Mouse (Mus musculus) lung, postnatal 14 days (tissue): ENCODE results near the gene Pmm1.
A peak's percentile ranks its signal among the peaks of the same experiment; 100 is the strongest.
"Not testable (repeated sequence)": the region's sequence is repeated elsewhere in the genome, so short reads cannot be mapped to it uniquely, and the experiment has no call there.

Experiments
- DNase-seq: peaks from one replicate; pipeline ENCODE4 v3.0.0; 2021

Gene Pmm1

DNA sequence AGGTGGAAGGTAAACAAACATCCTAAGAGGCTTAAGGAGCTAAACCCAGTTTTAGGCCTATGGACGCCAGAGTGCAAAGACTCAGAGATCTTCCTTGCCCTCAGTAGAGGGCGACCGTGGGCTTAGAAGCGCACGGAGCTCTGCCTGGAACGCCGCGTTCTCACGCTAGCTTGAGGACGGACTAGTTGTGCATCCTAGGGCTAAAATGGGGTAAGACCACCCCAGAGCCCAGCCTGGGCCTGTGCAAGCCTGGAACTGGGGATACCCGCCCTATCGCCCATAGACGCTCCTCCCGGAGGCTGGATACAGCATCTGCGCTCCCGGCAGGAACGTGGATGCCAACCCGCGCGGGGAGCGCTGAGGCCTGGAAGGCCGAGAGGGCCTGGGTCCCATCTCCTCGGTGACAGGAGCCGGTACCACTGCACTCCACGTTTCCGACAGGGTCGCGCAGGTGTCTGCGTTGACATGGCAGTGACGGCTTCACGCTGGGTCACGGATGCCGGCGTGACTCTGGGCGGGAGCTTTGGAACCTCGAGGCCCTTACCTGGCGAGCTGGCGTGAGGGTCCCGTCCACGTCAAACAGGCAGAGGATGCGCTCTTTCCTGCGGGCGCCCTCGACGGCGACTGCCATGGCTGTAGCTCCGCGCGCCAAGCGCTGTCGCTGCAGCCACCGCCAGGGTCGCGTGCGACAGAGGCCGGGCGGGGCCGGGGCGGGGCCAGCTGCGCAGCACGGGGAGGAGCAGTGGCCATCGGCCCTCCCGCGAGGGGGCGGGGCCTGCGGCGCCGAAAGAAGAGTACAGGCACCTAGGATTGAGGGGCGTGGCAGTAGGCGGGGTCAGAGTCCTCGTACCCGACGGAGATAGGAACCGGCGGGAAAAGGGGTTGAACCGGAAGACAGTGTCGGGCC lies at the start of gene Pmm1:
Gene Pmm1, minus strand, starts transcription at position 760 of the 907 bp plus-strand sequence.
- DNase-seq: peak; percentile 99

DNA sequence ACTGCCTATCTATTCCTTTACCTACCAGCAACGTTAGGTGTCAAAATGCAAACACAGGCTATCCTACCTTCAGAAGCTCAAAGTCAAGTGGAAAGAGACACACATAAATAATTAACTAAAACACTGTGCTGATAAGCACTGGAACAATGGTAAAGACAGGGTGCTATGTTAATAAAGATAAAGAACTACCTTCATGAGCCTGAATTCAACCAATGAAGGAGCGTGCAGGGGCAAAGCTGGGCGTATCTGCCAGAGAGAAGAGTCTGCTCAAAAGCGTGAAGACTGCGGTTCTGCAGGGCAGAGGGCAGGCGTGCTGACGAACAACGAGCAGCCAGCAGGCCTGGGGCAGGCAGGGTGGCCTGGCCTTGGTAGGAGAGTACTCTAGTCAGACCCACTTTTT lies 43.5 kb upstream of the Pmm1 start:
- no peak for DNase-seq

DNA sequence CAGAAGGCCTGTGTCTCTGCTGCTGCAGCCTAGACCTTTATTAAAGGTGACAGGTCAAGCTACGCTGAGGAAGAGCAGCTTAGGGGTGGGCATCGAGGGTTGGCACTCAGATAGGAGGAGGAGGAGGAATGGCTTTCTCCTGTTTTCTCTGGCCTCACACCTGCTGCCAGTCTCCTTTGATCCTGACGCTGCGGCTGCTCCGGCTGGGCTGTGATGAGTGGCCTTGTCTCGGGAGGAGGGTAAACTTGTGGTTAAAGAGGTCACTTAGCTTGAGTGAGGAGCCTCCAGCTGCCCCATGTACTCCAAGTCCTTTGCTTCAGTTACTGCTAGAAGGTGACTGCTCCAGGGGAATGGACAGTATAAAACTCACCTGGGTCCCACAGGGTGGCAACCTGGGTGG lies 33.3 kb upstream of the Pmm1 start:
- DNase-seq: no peak

DNA sequence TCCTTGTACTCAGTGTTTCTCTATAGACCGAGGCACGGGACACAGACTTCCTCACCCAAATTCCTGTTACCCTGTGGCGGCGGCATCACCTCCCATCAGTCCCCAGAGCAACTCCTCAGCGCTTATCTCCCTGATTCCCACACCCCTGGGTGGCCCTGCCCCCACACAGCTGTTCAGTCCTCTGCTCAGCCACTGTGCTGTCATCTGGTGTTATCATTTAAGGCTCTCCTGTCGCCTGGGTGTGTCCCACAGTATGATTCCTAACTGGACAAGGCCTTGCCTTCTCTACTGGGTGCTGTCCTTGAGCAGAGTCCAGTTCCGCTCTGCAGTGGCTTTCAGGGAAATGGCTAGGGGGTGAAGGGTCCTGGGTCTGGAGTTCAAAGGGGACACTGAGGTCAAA lies 29.8 kb upstream of the Pmm1 start:
- DNase-seq: no peak

DNA sequence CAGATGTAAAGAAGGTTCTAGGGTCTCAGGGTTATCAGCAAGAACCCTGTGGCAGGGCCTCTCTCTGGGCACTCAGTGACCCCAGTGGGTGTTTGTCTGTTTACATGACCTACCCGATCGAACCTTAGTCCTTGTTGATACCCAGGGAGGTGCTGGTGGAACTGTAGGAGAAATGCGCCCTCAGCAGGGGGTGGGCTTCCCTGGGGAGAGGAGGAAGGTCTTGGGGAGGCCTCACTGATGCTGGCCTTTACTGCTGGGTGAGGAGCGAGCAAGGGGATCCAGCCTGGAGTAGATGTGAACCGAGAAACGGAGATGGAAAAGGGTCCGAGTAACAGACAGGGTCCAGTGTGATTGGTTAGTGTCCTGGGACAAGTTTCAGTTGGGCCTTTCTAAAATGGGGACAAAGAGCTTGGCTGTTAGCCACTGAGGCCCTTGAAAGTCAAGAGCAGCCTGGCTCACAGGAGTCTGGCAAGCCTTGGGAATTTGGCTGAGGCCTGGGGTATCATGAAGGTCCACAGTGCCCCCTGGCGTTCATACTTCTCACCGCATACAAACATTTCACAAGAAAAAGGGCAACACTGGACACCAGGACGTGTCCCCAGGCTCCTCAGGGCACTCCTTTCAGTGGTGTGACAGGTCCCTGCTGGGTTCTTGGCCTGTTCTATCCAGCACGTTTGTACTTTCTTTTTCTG lies 28.8 kb upstream of the Pmm1 start:
- peak; percentile 93 for DNase-seq

DNA sequence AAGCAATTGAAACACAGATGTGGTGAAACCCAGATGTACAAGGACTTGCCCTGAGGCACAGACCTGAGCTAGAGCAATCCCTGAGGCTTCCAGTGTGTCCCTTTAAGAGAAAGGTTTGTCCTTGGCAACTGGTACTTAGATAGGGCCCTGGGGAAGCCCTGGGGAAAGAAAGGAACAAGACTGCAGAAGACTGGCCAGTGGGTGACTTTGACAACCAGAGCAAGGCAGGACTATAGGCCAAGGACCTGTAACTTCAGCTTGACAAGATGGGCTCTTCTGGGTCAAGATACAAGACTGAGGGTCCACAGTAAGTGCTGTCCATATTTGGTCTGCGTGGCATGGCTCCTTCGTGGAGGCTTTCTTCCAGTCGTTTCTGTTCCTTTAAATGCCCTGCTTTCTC lies 26.9 kb upstream of the Pmm1 start, which contains the start of gene Xrcc6:
Gene Xrcc6, plus strand, starts transcription at position 190 of the 400 bp plus-strand sequence.
- no peak for DNase-seq

DNA sequence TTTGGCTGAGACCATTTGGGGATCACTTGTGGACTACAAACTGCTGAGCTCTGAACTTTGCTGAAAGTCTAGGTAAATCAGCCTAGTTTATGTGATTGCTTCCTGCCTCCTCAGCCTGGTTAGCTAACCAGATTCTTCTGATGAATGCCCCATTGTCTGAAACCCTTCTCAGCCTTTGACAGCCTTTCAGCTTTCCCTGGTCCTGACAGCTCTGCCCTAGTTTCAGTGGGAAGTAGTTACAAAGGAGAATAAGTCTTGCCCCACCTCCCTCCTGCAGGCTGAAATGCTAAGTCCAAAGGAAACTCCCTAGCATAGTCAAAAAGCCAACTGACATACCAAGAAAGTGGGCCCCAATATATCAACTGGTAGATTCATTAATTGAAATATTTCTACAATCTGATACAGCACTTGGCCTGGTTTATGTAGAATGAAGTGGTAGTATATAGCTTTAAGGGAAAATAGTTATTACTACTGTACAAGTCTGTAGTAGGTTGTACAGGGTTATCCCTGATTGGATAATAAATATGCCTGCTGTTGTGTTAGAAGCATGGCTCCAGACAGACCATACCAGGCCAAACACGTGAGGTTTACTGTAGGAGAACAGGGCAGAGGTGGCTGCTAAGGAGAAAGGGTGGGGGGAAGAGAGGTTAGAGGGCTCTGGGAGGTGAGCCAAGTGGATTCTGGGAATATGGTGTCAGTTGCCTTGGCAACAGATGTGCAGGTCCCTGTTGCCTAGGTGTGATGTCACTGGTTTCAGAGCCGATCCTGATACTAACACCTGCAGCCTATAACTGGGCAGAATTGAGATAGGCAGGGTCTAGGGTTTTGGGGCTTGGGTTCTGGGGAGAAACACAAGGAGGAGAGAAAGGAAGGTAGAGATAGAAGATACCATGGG lies 24.8 kb upstream of the Pmm1 start:
- DNase-seq: no peak

DNA sequence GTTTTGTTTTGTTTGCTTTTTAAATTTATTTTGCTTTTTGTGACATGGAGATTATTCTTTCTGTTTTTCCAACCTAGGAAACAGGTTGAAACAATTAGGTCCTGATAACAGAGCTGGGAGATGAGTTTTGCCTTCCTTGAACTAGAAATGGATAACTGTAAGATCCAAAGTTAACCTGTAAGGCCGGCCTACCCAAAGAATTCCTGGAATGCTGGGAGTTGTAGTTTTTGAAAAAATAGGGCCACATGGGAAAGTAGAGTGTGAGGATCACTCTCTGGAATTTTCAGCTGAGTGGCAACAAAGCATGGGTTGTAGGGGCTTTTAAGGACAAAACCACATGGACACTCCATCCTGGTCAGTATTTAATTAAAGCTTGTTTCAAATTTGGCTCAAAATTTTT lies 21.4 kb upstream of the Pmm1 start:
- no peak for DNase-seq

DNA sequence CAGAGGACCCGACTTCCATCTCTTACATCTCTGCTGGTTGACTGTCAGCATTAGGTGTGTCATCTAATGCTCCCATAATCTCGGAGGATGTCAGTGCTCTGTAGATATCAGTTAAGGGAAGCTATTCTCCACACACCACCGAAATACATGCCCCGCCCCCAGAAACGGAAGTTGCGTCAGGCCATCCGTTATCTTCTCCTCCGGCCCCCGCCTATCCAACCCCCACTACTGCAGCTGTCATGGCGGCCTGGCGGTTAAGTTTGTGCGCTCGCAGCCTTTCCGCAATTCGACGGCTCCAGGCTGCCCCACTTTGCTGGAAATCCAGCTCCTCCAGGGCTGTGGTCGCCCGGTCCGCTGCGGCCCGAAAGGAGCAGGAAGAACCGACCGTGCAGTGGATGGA lies 19.6 kb upstream of the Pmm1 start, which contains the start of gene 1700029P11Rik:
Gene 1700029P11Rik, plus strand, starts transcription at position 220 of the 400 bp plus-strand sequence.
- DNase-seq: no peak

DNA sequence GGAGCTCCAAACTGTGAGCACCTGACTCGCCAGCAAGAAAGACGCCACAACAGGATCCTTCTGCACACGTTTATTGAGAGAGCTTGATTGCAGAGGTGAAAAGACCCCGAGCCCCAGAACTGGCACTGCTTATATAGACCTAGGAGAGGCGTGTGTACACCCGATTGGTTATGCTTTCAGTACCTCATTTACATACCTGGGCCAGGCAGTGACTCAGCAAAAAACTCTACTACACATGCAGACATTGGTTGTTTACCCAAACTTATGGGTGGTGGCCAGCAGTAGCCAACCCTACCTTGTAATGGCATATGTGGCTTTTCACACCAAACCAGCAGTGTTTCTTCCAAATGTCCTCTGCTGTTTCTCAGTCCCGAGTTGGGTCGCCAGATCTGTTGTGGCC lies 14.4 kb upstream of the Pmm1 start:
- not testable (repeated sequence) for DNase-seq

DNA sequence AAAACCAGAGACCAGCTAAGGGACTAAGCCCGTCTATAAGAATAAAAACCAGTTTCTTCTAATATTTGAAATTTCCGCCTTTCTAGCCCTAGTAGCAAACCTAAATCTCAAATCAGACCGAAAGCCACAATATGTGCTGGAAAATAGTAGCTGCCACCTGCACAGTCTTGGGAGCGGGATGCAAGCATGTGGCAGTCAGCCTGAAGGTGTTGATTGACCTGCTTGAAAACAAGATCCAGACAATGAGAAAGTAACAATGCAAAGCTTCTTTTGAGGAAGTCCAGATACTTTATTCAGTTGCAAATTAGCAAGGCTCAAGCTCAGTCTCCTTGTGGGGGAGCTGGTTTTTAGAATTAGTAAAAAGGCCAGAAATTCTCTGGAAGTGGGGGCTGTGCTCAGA lies 9.8 kb upstream of the Pmm1 start:
- DNase-seq: not testable (repeated sequence)

DNA sequence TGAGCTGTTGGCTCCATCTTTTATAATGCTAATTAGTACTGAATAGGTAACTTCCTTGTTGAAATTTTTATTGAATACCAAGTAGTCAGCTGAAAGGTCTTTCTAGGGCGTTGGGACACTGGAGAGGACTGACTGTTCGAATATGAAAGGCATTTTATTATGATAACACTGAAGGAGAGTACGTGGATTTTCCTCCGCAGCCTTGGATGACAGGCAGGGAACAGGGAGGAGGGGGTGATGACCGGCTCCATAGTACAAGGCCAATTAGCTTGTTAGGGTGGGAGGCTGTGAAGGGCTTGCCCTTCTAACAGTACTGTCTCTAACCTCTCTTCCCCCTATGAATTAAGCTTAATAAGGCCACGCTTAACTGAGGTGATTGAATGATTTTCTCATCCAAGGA lies 8.9 kb upstream of the Pmm1 start:
- not testable (repeated sequence) for DNase-seq

DNA sequence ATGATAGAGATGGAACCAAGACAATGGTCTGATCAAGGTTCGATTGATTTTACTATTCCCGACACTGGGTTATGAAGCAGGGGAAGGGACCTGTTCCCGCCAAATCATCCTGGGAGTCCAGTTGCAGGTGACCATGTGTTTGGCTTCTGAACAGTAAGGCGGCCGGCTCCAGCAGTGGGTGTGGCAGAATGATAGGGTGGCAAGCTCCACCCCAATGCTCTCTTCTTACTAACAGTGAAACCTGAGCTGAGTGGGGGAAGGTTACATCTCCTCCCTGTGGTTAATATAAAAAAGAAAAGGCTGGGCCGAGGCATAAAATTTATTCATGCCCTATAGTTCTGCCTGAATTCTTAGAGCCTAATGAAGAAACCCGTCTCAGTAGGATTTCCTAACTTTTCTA lies 8.4 kb upstream of the Pmm1 start:
- no peak for DNase-seq

DNA sequence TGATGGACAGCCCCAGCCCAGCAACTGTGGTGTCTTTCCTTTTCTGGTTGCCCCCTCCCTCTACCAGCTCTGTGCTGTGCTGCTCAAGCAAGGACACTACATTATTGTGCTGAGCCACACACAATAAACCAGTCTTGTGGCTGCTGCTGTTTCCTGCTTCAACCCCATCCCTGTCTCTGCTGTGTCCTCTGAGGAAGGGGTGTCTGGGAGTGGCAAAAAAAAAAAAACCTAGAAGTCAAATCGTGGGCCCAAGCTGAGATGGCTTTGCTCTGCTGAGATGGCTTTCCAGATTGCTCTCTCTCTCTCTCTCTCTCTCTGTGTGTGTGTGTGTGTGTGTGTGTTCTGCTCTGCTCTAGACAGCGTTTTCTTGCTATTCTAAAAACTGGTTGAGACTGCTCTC lies 7.7 kb upstream of the Pmm1 start:
- no peak for DNase-seq

DNA sequence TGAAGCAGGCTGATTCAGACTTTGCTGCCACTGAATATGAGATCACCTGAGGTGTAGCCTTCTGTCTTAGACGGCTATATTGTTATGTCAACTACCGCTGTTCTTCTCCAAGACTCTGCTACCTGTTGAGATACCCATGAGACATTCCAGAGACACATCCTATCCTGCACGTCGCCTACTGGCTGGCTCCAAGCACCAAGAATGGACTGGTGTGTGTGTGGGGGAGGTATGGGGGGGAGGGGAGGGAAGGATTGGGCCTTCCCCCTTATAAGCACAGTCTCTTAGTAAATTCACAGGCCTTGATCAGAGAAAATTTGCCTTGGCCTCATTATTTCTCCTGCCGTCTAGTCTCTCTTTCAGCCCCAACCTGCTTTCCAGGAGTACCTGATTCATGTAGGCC lies 7.1 kb upstream of the Pmm1 start:
- no peak for DNase-seq

DNA sequence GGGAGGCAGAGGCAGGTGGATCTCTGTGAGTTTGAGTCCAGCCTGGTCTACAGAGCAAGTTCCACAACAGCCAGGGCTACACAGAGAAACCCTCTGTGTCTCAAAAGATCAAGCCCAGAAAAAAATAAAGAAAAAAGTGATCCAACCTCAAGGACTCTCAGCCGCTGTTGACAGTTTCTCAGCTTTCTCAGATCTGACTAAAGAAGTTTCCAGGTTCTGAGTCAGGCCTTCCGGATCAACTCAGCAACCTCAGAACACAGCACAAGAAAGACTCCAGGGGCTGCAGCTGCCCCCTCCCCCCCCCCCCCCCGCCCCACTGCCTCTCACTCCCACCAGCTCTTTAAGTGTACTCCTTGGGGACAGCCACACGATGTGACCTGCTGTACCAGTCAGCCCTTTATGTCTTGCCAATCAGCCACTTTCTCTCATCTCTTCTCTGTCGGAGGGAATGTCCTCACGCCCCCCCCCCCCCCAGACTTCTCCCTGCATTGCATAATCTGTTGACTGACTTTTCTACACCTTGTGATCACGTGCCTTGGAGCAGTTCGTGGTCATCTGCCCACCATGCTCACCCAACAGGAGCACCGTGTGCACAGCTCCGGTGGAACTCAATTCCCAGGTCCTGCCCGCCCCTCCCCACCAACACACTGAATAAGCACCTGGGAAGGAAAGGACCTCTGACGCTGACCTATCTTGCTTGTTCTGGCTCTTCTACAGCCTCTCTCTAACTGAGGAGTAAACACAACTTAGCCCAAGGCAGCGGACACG lies 5.5 kb upstream of the Pmm1 start:
- no peak for DNase-seq

DNA sequence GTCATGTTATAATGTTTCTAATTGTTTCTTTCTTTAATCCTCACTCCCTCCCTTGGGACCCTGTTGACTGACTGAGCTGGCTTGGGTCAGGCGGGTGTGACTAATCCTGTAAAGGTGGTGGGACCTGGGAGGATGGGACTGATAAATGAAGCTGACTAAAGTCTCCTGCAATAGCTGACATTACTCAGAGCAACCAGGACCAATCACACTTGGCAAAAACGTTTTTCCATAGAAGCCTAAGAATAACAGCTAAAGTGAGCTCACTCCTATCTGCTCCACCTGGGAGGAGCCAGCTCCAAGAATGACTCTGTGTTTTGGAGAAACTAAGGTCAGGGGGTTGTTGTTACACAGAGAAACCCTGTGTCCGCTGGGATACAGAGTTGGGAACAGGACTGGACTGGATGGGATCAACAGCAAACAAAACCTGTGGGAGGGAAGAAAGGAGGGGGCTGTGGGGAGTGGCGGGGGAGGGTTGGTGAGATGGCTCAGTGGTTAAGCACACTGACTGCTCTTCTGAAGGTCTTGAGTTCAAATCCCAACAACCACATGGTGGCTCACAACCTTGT lies 4.3 kb upstream of the Pmm1 start:
- DNase-seq: no peak

DNA sequence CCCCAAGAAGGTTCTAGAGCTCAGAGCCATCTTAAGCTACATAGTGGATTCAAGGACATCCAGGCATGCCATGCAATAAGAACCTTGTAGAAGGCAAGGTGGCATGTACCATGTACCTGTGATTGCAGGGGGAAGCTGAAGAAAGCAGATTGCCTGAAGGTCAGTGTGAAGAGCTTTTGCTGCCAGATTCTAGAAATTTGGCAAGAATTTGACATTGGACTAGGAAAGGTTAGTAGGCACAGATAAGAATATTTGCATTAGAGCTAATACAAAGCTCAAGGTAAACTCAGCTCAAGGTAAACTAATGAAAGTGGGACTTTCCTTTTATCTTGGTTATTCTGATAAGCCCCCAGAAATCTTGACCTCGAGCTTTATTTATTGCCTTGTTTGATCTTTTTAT lies 3.5 kb upstream of the Pmm1 start:
- DNase-seq: no peak

DNA sequence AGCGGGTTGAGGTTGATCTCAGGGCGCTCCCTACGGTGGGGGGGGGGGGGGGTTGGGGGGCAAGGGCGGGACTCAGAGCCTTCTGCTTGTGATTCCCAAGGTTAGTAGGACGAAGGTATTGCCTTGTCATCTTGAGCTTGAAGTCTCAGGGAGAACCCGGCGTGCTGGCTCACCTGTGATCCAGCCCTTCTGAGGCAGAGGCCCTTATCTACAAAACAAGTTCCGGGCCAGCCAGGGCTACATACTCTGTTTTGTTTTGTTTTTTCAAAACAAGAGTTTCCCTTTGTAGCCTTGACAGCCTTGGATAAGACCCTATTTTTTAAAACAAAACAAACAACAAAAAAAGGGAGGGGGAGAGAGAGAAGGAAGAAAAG lies 335 bp upstream of the Pmm1 start:
- DNase-seq: no peak

DNA sequence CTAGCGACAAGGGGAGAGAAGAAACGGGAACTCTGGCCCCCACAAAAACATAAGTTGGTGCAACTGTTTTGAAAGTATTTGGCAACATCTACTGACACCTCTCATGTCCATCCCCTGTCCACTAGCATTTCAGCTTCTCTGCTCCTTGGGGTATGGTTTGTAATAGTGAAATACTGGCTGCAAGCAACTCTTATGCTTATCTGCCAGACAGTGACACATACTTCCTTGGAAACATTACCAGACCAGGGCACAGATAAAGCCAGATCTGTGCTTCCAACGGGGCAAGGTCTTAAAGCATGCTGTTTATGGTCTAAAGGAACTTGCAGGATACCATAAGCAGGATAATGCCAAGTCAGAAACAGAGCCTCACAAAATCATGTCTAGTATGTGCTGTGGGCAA lies 1.8 kb downstream of the Pmm1 start:
- DNase-seq: no peak

DNA sequence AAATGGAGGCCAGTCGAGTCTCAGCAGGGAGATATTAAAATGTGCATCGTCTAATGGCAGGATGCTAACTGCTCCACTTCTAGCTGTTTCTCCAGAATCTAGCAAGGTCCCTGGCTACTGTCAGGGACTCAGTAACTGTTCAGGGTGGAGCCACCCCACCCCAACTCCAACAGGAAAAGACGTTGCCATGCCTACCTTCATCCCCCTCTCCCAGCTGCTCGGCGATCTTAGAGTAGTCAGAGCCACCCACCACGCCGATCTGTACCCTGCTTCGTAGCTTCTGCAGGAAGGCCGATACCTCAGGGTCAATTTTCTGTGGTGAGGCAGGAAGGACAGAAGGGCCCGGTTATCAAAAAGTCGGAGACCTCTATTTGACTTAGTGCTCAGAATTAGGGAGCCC lies 3.1 kb downstream of the Pmm1 start:
- no peak for DNase-seq

DNA sequence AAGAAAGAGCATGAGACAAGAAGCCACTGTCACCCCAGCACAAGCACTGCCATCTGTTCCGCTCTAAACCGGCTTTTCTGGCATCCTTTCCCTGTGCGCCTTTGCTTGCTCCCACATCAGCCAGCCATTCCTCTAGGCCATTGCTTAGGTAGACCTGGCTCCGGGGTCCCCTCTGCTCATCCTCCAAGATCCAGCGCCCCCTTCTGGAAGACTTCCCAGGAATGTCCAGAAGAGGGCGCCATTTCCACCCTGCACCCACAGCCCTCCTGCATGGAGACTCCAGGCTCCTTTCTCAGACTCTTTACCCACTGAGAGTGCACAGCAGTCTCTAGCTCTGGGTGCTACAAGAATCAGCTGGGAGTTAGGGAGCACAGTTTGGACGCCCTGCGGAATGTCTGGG lies 4.3 kb downstream of the Pmm1 start:
- peak; percentile 63 for DNase-seq
